Mouse (Mus musculus) cerebellum, adult 18-20 months (tissue): Measurements from ENCODE around the gene 9230102O04Rik.

ENCODE experiments used
- DNase-seq, 2 experiments: peaks; one replicate each; pipeline ENCODE4 v3.0.0; 2021

Gene 9230102O04Rik

GRCm38 (mm10) chr2:9871141-9871716 lies 18.1 kb downstream of the 9230102O04Rik start:
- no peak for DNase-seq

- DNase-seq = no peak
These were observed 22.1 kb downstream of the 9230102O04Rik start for GRCm38 (mm10) chr2:9867092-9867825.

GRCm38 (mm10) chr2:9860698-9861097 lies 28.6 kb downstream of the 9230102O04Rik start:
- DNase-seq = no peak

- DNase-seq = no peak
These were observed 33.5 kb downstream of the 9230102O04Rik start for GRCm38 (mm10) chr2:9855861-9856260.

GRCm38 (mm10) chr2:9852851-9853576 lies 36.3 kb downstream of the 9230102O04Rik start:
- DNase-seq = no peak

GRCm38 (mm10) chr2:9835195-9835594 lies 54.1 kb downstream of the 9230102O04Rik start:
- no peak for DNase-seq

GRCm38 (mm10) chr2:9833712-9834111 lies 55.6 kb downstream of the 9230102O04Rik start:
- no peak for DNase-seq
